Mouse (Mus musculus) embryonic facial prominence, embryonic 14.5 days (tissue): Measurements from ENCODE around the gene Abca2. TPM values are rescaled to one million over a fixed set of nuclear protein-coding genes. Genes with fewer than 3 reads are reported as not detected.

ENCODE experiments used
- ATAC-seq: fragments of 200-750 bp; cut with Nextera tagmentation; 2 replicates; pipeline ENCODE4 v1.8.0; 2017; ENCODE audit warnings: low read depth, moderate number of reproducible peaks, moderate TSS enrichment
- DNase-seq: peaks from one replicate; pipeline ENCODE4 v3.0.0-alpha.2; 2015; ENCODE audit warnings: low spot score
- H3K27ac ChIP-seq: fragments of 300-500 bp; sonication (generic); replicated peaks from 2 replicates; pipeline ENCODE4 v1.5.1; 2014; ENCODE audit warnings: low read depth, mild to moderate bottlenecking, low read length, moderate library complexity
- H3K27me3 ChIP-seq: fragments of 300-500 bp; sonication (generic); replicated peaks from 2 replicates; pipeline ENCODE4 v1.6.1; 2014; ENCODE audit warnings: low read length; ENCODE audit not compliant: control insufficient read depth, insufficient read depth
- H3K36me3 ChIP-seq: fragments of 300-500 bp; sonication (generic); 2 replicates; pipeline ENCODE4 v1.6.1; 2014; ENCODE audit warnings: low read length, mixed read lengths; ENCODE audit not compliant: control insufficient read depth, insufficient read depth
- H3K4me1 ChIP-seq: fragments of 300-500 bp; sonication (generic); 2 replicates; pipeline ENCODE4 v1.6.1; 2014; ENCODE audit warnings: antibody characterized with exemption, low read length; ENCODE audit not compliant: control insufficient read depth, insufficient read depth
- H3K4me2 ChIP-seq: fragments of 300-500 bp; sonication (generic); 2 replicates; pipeline ENCODE4 v1.6.1; 2014; ENCODE audit warnings: low read depth, mild to moderate bottlenecking, low read length, moderate library complexity, mixed read lengths
- H3K4me3 ChIP-seq: fragments of 300-500 bp; sonication (generic); 2 replicates; pipeline ENCODE4 v1.5.1; 2014; ENCODE audit warnings: low read depth, mild to moderate bottlenecking, low read length
- H3K9ac ChIP-seq: fragments of 300-500 bp; sonication (generic); 2 replicates; pipeline ENCODE4 v1.6.1; 2014; ENCODE audit warnings: low read depth, mild to moderate bottlenecking, low read length, moderate library complexity, mixed read lengths
- H3K9me3 ChIP-seq: fragments of 300-500 bp; sonication (generic); 2 replicates; pipeline ENCODE4 v1.6.1; 2016; ENCODE audit warnings: low read length; ENCODE audit not compliant: control insufficient read depth
- WGBS: fragments of 180-500 bp; shearing (Covaris S2); extraction: QIAGEN DNeasy Blood & Tissue Kit; methylation state at CpG from one replicate; pipeline ENCODE4 v1.1.7; 2014; 5-methylcytosine and 5-hydroxymethylcytosine counted together
- polyA plus RNA-seq: library from polyadenylated mRNA; unstranded; fragments of >200 nt; fragmentation: Nextera tagmentation; extraction: Ambion mirVana; gene quantifications from 2 replicates; pipeline ENCODE4 v1.2.1, GENCODE M21; 2014

Abca2 gene
- polyA plus RNA-seq, 1 experiment from 2014 or later: 6.4 TPM

GRCm38 (mm10) chr2:25442682-25443081 lies 14.2 kb downstream of the Abca2 start:
- Histone ChIP-seq H3K36me3 (0 out of 2 replicates have a peak, but pooled peaks cover 7% of the 10 kb centered on the region), H3K4me2 (no peak overlapping the region), H3K4me1 (no peaks in the 10 kb centered on the region), H3K9ac (no peak overlapping the region), H3K4me3 (no peak overlapping the region), H3K9me3 (no peaks in the 10 kb centered on the region), H3K27me3 (no peaks in the 10 kb centered on the region), H3K27ac (no peak overlapping the region)
- WGBS: 92% methylated on average over 13 of the region's 14 CpGs
- ATAC-seq (no peak), DNase-seq (no peak)

- Histone ChIP-seq H3K4me1 (no peaks in the 10 kb centered on the region), H3K9ac (no peak overlapping the region), H3K27me3 (no peaks in the 10 kb centered on the region), H3K4me2 (no peak overlapping the region), H3K9me3 (no peaks in the 10 kb centered on the region), H3K4me3 (no peak overlapping the region), H3K36me3 (no peaks in the 10 kb centered on the region), H3K27ac (no peak overlapping the region)
- no peak for DNase-seq
- ATAC-seq: no peak
- WGBS: 75% methylated on average over 8 of the region's 8 CpGs
Observed at GRCm38 (mm10) chr2:25450853-25451647, 22.5 kb downstream of the Abca2 start.

GRCm38 (mm10) chr2:25452951-25453350 lies 24.4 kb downstream of the Abca2 start:
- Histone ChIP-seq H3K36me3 (no peaks in the 10 kb centered on the region), H3K9ac (no peak overlapping the region), H3K4me3 (no peak overlapping the region), H3K4me2 (no peak overlapping the region), H3K9me3 (no peaks in the 10 kb centered on the region), H3K4me1 (no peaks in the 10 kb centered on the region), H3K27ac (no peak overlapping the region), H3K27me3 (no peaks in the 10 kb centered on the region)
- WGBS: 24% methylated on average over 1 of the region's 1 CpGs
- ATAC-seq (no peak), DNase-seq (no peak)

- no peak within 1 kb of the TSS for H3K4me2 ChIP-seq
- no peaks in the 10 kb centered on the region for H3K36me3 ChIP-seq
- H3K4me1 ChIP-seq: peaks cover 10% of the 10 kb centered on the region; the same call in 1 of the 2 replicates
- H3K4me3 ChIP-seq: no peak within 1 kb of the TSS
- ATAC-seq (no peak), DNase-seq (peak; percentile 17)
- 59% methylated on average over 14 of the region's 14 CpGs for WGBS
- no peaks in the 10 kb centered on the region for H3K9me3 ChIP-seq
- H3K27ac ChIP-seq: no peak within 1 kb of the TSS
- H3K9ac ChIP-seq: no peak within 1 kb of the TSS
- no peaks in the 10 kb centered on the region for H3K27me3 ChIP-seq
Observed at GRCm38 (mm10) chr2:25456205-25456953, 27.9 kb downstream of the Abca2 start, which contains the start of gene Clic3. Gene Clic3, plus strand, starts transcription at chr2:25456838.

- Histone ChIP-seq H3K36me3 (no peaks in the 10 kb centered on the region), H3K27ac (no peak overlapping the region), H3K4me2 (no peak overlapping the region), H3K27me3 (no peaks in the 10 kb centered on the region), H3K9ac (no peak overlapping the region), H3K9me3 (no peaks in the 10 kb centered on the region), H3K4me1 (peaks cover 10% of the 10 kb centered on the region; the same call in 1 of the 2 replicates), H3K4me3 (no peak overlapping the region)
- 87% methylated on average over 9 of the region's 9 CpGs for WGBS
- ATAC-seq (no peak), DNase-seq (no peak)
Observed at GRCm38 (mm10) chr2:25457022-25457896, 28.8 kb downstream of the Abca2 start.

GRCm38 (mm10) chr2:25458911-25459310 lies 30.4 kb downstream of the Abca2 start:
- no peak overlapping the region for H3K4me2 ChIP-seq
- H3K4me1 ChIP-seq: peaks cover 10% of the 10 kb centered on the region; the same call in 1 of the 2 replicates
- ATAC-seq: peak; percentile 1; the same call in 1 of the 2 replicates
- H3K36me3 ChIP-seq: no peaks in the 10 kb centered on the region
- peak; percentile 71 for DNase-seq
- H3K9ac ChIP-seq: no peak overlapping the region
- H3K27me3 ChIP-seq: no peaks in the 10 kb centered on the region
- H3K4me3 ChIP-seq: no peak overlapping the region
- no peaks in the 10 kb centered on the region for H3K9me3 ChIP-seq
- 71% methylated on average over 5 of the region's 5 CpGs for WGBS
- H3K27ac ChIP-seq: no peak overlapping the region

GRCm38 (mm10) chr2:25460135-25460534 lies 31.6 kb downstream of the Abca2 start:
- Histone ChIP-seq H3K4me1 (peaks cover 10% of the 10 kb centered on the region; the same call in 1 of the 2 replicates), H3K4me2 (peak overlapping the region; percentile 70), H3K36me3 (no peaks in the 10 kb centered on the region), H3K27me3 (no peaks in the 10 kb centered on the region), H3K9ac (peak overlapping the region; percentile 80), H3K4me3 (peak overlapping the region; percentile 75), H3K27ac (peak overlapping the region; percentile 90), H3K9me3 (no peaks in the 10 kb centered on the region)
- DNase-seq: no peak
- no peak for ATAC-seq
- WGBS: 51% methylated on average over 4 of the region's 5 CpGs
